Mouse (Mus musculus) adipocyte (in vitro differentiated cells): ENCODE measurements at regions not wholly inside any gene's neighbourhood (a gene's known extent, or its start where the extent isn't known, plus 50 kb on each side); places are given as distances from the start of the nearest gene placed in this dataset.

Experiments
- DNase-seq: peaks from one replicate; pipeline ENCODE4 v3.0.0-alpha.2; 2016; ENCODE audit warnings: low spot score

GRCm38 (mm10) chr4:150769043-150769442 lies 84.7 kb upstream of the Errfi1 start:
- no peak for DNase-seq

GRCm38 (mm10) chr4:150758467-150759237 lies 95.1 kb upstream of the Errfi1 start:
- no peak for DNase-seq

- no peak for DNase-seq
Observed at GRCm38 (mm10) chr4:150757815-150758426, 95.8 kb upstream of the Errfi1 start.

- no peak for DNase-seq
Observed at GRCm38 (mm10) chr4:150757291-150757741, 96.4 kb upstream of the Errfi1 start.

GRCm38 (mm10) chr4:150755446-150755845 lies 98.3 kb upstream of the Errfi1 start:
- DNase-seq, result no peak

GRCm38 (mm10) chr4:150752151-150752550 lies 100.2 kb upstream of the Slc45a1 start:
- DNase-seq, result no peak

- DNase-seq, result no peak
Observed at GRCm38 (mm10) chr4:150750445-150751213, 98.7 kb upstream of the Slc45a1 start.

- no peak for DNase-seq
Observed at GRCm38 (mm10) chr4:150749066-150749465, 97.1 kb upstream of the Slc45a1 start.

GRCm38 (mm10) chr4:150748099-150749000 lies 96.4 kb upstream of the Slc45a1 start:
- DNase-seq, result no peak

- no peak for DNase-seq
Observed at GRCm38 (mm10) chr4:150746430-150746923, 94.5 kb upstream of the Slc45a1 start.

- DNase-seq, result peak; percentile 90
Observed at GRCm38 (mm10) chr4:150745529-150746429, 93.8 kb upstream of the Slc45a1 start.

- DNase-seq, result no peak
Observed at GRCm38 (mm10) chr4:150743508-150743907, 91.5 kb upstream of the Slc45a1 start.

- DNase-seq, result no peak
Observed at GRCm38 (mm10) chr4:150743103-150743502, 91.1 kb upstream of the Slc45a1 start.

- no peak for DNase-seq
Observed at GRCm38 (mm10) chr4:150741810-150742209, 89.8 kb upstream of the Slc45a1 start.

GRCm38 (mm10) chr4:150740167-150740566 lies 88.2 kb upstream of the Slc45a1 start:
- no peak for DNase-seq

- DNase-seq, result no peak
Observed at GRCm38 (mm10) chr4:150738736-150739135, 86.8 kb upstream of the Slc45a1 start.

GRCm38 (mm10) chr4:150730061-150730812 lies 78.3 kb upstream of the Slc45a1 start:
- DNase-seq, result peak; percentile 32

- DNase-seq, result no peak
Observed at GRCm38 (mm10) chr4:150726539-150726938, 74.6 kb upstream of the Slc45a1 start.

- DNase-seq, result no peak
Observed at GRCm38 (mm10) chr4:150726136-150726480, 74.1 kb upstream of the Slc45a1 start.
